Mouse (Mus musculus) bone marrow macrophage, adult 2 months (primary cell): Measurements from ENCODE around the gene Ar.

Experiments
- CTCF ChIP-seq: IDR thresholded peaks from 2 replicates; pipeline ENCODE4 v1.5.1; 2012; ENCODE audit warnings: low read depth, mild to moderate bottlenecking, low read length, moderate library complexity
- POLR2A ChIP-seq: IDR thresholded peaks from 2 replicates; pipeline ENCODE4 v1.6.1; 2012; ENCODE audit warnings: mild to moderate bottlenecking, low read depth, low read length, borderline replicate concordance

GRCm38 (mm10) chrX:98205766-98206165 lies 57.2 kb downstream of the Ar start:
- no peak for TF ChIP-seq CTCF
- TF ChIP-seq POLR2A: no peak
